Mouse (Mus musculus): ENCODE results near the gene Tpm1.

- TF ChIP-seq CTCF (IDR thresholded peaks at IDR 0.05; ENCODE audit: control insufficient read depth, insufficient read depth, low read length): no peak
- no peak for TF ChIP-seq POLR2A (IDR thresholded peaks at IDR 0.05; ENCODE audit: borderline replicate concordance, control insufficient read depth, low read depth, low read length)
These were observed 25.8 kb downstream of the Tpm1 start for GRCm38 (mm10) chr9:67023371-67023770.

All from bone marrow, adult 2 months (tissue).